Mouse (Mus musculus): ENCODE results near the gene Actr5.

Gene Actr5

GRCm38 (mm10) chr2:158687804-158688241, 63.1 kb downstream of the Actr5 start:
- DNase-seq (ENCODE audit: low read depth, low spot score) = no peak

All from c-Kit-negative CD71-positive TER-119-positive erythroid progenitor cells, embryonic 14.5 days (primary cell).